Mouse (Mus musculus) ES-E14 (cell line): ENCODE data around the gene Esyt1.

ENCODE experiments used
- CHD2 ChIP-seq: IDR thresholded peaks from 2 replicates; pipeline ENCODE4 v1.6.1; 2014; ENCODE audit warnings: mild to moderate bottlenecking, low read depth, low read length, inconsistent platforms
- HCFC1 ChIP-seq: IDR thresholded peaks from 2 replicates; pipeline ENCODE4 v1.6.1; 2012; ENCODE audit warnings: low read length, inconsistent platforms, borderline replicate concordance; ENCODE audit not compliant: insufficient read depth
- ZNF384 ChIP-seq: IDR thresholded peaks from 2 replicates; pipeline ENCODE4 v1.6.1; 2012; ENCODE audit warnings: low read depth, low read length, inconsistent platforms

DNA sequence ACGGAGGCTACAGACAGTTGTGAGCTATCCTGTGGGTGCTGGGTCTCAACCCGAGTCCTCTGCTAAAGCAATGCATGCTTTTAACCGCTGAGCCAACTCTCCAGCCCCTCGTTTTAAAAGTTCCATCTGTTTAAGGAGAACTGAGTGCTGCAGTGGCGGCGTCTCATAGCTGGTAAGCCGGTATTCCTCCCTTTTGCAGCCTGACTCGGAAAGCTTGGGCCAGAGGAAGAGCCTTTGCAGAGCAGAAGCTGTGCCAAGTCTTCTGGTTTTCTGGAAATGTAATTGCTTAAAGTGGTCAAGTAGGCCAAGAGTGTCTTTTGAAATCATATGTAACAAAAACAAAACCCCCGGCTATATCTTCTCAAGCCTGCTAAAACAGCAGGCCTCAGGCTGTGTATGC is 17.4 kb downstream of the Esyt1 start:
- TF ChIP-seq HCFC1, result no peak
- no peak for TF ChIP-seq CHD2
- no peak for TF ChIP-seq ZNF384
